Mouse (Mus musculus): ENCODE measurements at regions not wholly inside any gene's neighbourhood (a gene's known extent, or its start where the extent isn't known, plus 50 kb on each side); places are given as distances from the start of the nearest gene placed in this dataset.

- DNase-seq (ENCODE audit: low spot score in 2 of 2): no peak
Observed at GRCm38 (mm10) chr3:60916411-60916810, 86.2 kb upstream of the P2ry1 start.

GRCm38 (mm10) chr3:60917271-60917670 lies 85.3 kb upstream of the P2ry1 start:
- no peak for DNase-seq (ENCODE audit: low spot score in 2 of 2)

- DNase-seq (ENCODE audit: low spot score in 2 of 2): no peak
Observed at GRCm38 (mm10) chr3:60926024-60926547, 76.5 kb upstream of the P2ry1 start.

- no peak for DNase-seq (ENCODE audit: low spot score in 2 of 2)
Observed at GRCm38 (mm10) chr3:60928910-60929309, 73.7 kb upstream of the P2ry1 start.

GRCm38 (mm10) chr3:60934492-60934891 lies 68.1 kb upstream of the P2ry1 start:
- DNase-seq (ENCODE audit: low spot score in 2 of 2): no peak

GRCm38 (mm10) chr3:60941451-60941850 lies 61.1 kb upstream of the P2ry1 start:
- no peak for DNase-seq (ENCODE audit: low spot score in 2 of 2)

- no peak for DNase-seq (ENCODE audit: low spot score in 2 of 2)
Observed at GRCm38 (mm10) chr3:60948897-60949296, 53.7 kb upstream of the P2ry1 start.
